Mouse (Mus musculus): ENCODE data around the gene Slc17a5. TPM values are rescaled to one million over a fixed set of nuclear protein-coding genes. Genes with fewer than 3 reads are reported as not detected.
"Not testable (repeated sequence)": the region's sequence is repeated elsewhere in the genome, so short reads cannot be mapped to it uniquely, and the experiment has no call there.

Slc17a5 gene
- polyA plus RNA-seq, 1 experiment = 14.9 TPM

GRCm38 (mm10) chr9:78520780-78521601 is 66.8 kb downstream of the Slc17a5 start:
- no peaks in the 10 kb centered on the region for H3K9me3 ChIP-seq (replicated peaks; ENCODE audit: control insufficient read depth, insufficient read depth, low read length, poor library complexity, severe bottlenecking)
- H3K4me1 ChIP-seq (ENCODE audit: control insufficient read depth, insufficient read depth, low read length) = peaks cover 3% of the 10 kb centered on the region
- no peaks in the 10 kb centered on the region for H3K27me3 ChIP-seq (ENCODE audit: control insufficient read depth, insufficient read depth, low read length, poor library complexity, severe bottlenecking)
- TF ChIP-seq POLR2A (IDR thresholded peaks at IDR 0.05; ENCODE audit: insufficient read depth, low read length) = no peak
- TF ChIP-seq EP300 (IDR thresholded peaks at IDR 0.05; ENCODE audit: insufficient read depth, low read depth, low read length) = no peak
- TF ChIP-seq CTCF (IDR thresholded peaks at IDR 0.05; ENCODE audit: low read depth, low read length) = no peak
- peak overlapping the region; percentile 83 for H3K9ac ChIP-seq (ENCODE audit: low read depth, poor library complexity, severe bottlenecking)
- H3K27ac ChIP-seq (ENCODE audit: insufficient read depth, low read length) = peak overlapping the region; percentile 99
- peaks cover 31% of the 10 kb centered on the region for H3K36me3 ChIP-seq (ENCODE audit: control insufficient read depth, insufficient read depth, low read length, poor library complexity, severe bottlenecking)
- H3K4me3 ChIP-seq (ENCODE audit: low read depth, low read length) = peak overlapping the region; percentile 98

- TF ChIP-seq EP300 (IDR thresholded peaks at IDR 0.05; ENCODE audit: insufficient read depth, low read depth, low read length) (peak; percentile 77), CTCF (IDR thresholded peaks at IDR 0.05; ENCODE audit: low read depth, low read length) (no peak), POLR2A (IDR thresholded peaks at IDR 0.05; ENCODE audit: insufficient read depth, low read length) (peak; percentile 34)
- H3K27me3 ChIP-seq (ENCODE audit: control insufficient read depth, insufficient read depth, low read length, poor library complexity, severe bottlenecking) = no peaks in the 10 kb centered on the region
- H3K4me3 ChIP-seq (ENCODE audit: low read depth, low read length) = peak overlapping the region; percentile 98
- peaks cover 29% of the 10 kb centered on the region for H3K36me3 ChIP-seq (ENCODE audit: control insufficient read depth, insufficient read depth, low read length, poor library complexity, severe bottlenecking)
- peak overlapping the region; percentile 83 for H3K9ac ChIP-seq (ENCODE audit: low read depth, poor library complexity, severe bottlenecking)
- H3K9me3 ChIP-seq (replicated peaks; ENCODE audit: control insufficient read depth, insufficient read depth, low read length, poor library complexity, severe bottlenecking) = no peaks in the 10 kb centered on the region
- H3K27ac ChIP-seq (ENCODE audit: insufficient read depth, low read length) = peak overlapping the region; percentile 99
- no peaks in the 10 kb centered on the region for H3K4me1 ChIP-seq (ENCODE audit: control insufficient read depth, insufficient read depth, low read length)
Measured at GRCm38 (mm10) chr9:78520127-78520779, 67.6 kb downstream of the Slc17a5 start.

- not testable (repeated sequence) for H3K4me1 ChIP-seq (ENCODE audit: control insufficient read depth, insufficient read depth, low read length)
Measured at GRCm38 (mm10) chr9:78517237-78517636, 70.6 kb downstream of the Slc17a5 start.

GRCm38 (mm10) chr9:78516125-78516524 is 71.7 kb downstream of the Slc17a5 start:
- Histone ChIP-seq H3K9me3 (replicated peaks; ENCODE audit: control insufficient read depth, insufficient read depth, low read length, poor library complexity, severe bottlenecking) (no peaks in the 10 kb centered on the region), H3K4me1 (ENCODE audit: control insufficient read depth, insufficient read depth, low read length) (no peaks in the 10 kb centered on the region), H3K27ac (ENCODE audit: insufficient read depth, low read length) (no peak overlapping the region), H3K36me3 (ENCODE audit: control insufficient read depth, insufficient read depth, low read length, poor library complexity, severe bottlenecking) (no peaks in the 10 kb centered on the region), H3K4me3 (ENCODE audit: low read depth, low read length) (no peak overlapping the region), H3K9ac (ENCODE audit: low read depth, poor library complexity, severe bottlenecking) (no peak overlapping the region), H3K27me3 (ENCODE audit: control insufficient read depth, insufficient read depth, low read length, poor library complexity, severe bottlenecking) (no peaks in the 10 kb centered on the region)
- TF ChIP-seq CTCF (IDR thresholded peaks at IDR 0.05; ENCODE audit: low read depth, low read length) (no peak), EP300 (IDR thresholded peaks at IDR 0.05; ENCODE audit: insufficient read depth, low read depth, low read length) (no peak), POLR2A (IDR thresholded peaks at IDR 0.05; ENCODE audit: insufficient read depth, low read length) (no peak)

More at GRCm38 (mm10) chr9:78517237-78517636, 70.6 kb downstream of the Slc17a5 start:
- not testable (repeated sequence) for H3K36me3 ChIP-seq (ENCODE audit: control insufficient read depth, insufficient read depth, low read length, poor library complexity, severe bottlenecking); H3K9me3 ChIP-seq (replicated peaks; ENCODE audit: control insufficient read depth, insufficient read depth, low read length, poor library complexity, severe bottlenecking); H3K27ac ChIP-seq (ENCODE audit: insufficient read depth, low read length); H3K4me3 ChIP-seq (ENCODE audit: low read depth, low read length); H3K9ac ChIP-seq (ENCODE audit: low read depth, poor library complexity, severe bottlenecking); H3K27me3 ChIP-seq (ENCODE audit: control insufficient read depth, insufficient read depth, low read length, poor library complexity, severe bottlenecking)

- TF ChIP-seq EP300 (IDR thresholded peaks at IDR 0.05; ENCODE audit: insufficient read depth, low read depth, low read length) (no peak), POLR2A (IDR thresholded peaks at IDR 0.05; ENCODE audit: insufficient read depth, low read length) (no peak), CTCF (IDR thresholded peaks at IDR 0.05; ENCODE audit: low read depth, low read length) (no peak)
- H3K27me3 ChIP-seq (ENCODE audit: control insufficient read depth, insufficient read depth, low read length, poor library complexity, severe bottlenecking) = no peaks in the 10 kb centered on the region
- H3K36me3 ChIP-seq (ENCODE audit: control insufficient read depth, insufficient read depth, low read length, poor library complexity, severe bottlenecking) = no peaks in the 10 kb centered on the region
- no peak overlapping the region for H3K9ac ChIP-seq (ENCODE audit: low read depth, poor library complexity, severe bottlenecking)
- no peak overlapping the region for H3K4me3 ChIP-seq (ENCODE audit: low read depth, low read length)
- no peaks in the 10 kb centered on the region for H3K9me3 ChIP-seq (replicated peaks; ENCODE audit: control insufficient read depth, insufficient read depth, low read length, poor library complexity, severe bottlenecking)
- no peaks in the 10 kb centered on the region for H3K4me1 ChIP-seq (ENCODE audit: control insufficient read depth, insufficient read depth, low read length)
- no peak overlapping the region for H3K27ac ChIP-seq (ENCODE audit: insufficient read depth, low read length)
Measured at GRCm38 (mm10) chr9:78514681-78515080, 73.2 kb downstream of the Slc17a5 start.

All from ES-Bruce4 (cell line).